Mouse (Mus musculus) adrenal gland, adult 2 months (tissue): ENCODE measurements around the gene Slc7a14. TPM values are rescaled to one million over a fixed set of nuclear protein-coding genes. Genes with fewer than 3 reads are reported as not detected.
"Not testable (repeated sequence)": the region's sequence is repeated elsewhere in the genome, so short reads cannot be mapped to it uniquely, and the experiment has no call there.

Experiments
- DNase-seq: peaks from one replicate; pipeline ENCODE4 v3.0.0; 2021
- long read RNA-seq: library from polyadenylated mRNA; stranded (forward); transcript quantifications from one replicate; pipeline ENCODE4 v2.0.0, GENCODE M21; 2021
- polyA plus RNA-seq: library from polyadenylated mRNA; depleted of rRNA; stranded (reverse); fragments of >200 nt; gene quantifications from 2 replicates; pipeline ENCODE4 v1.2.3, GENCODE M21; 2012; rRNA removed
- total RNA-seq, 2 experiments: library from RNA; stranded (reverse); gene quantifications; 2 replicates each; pipeline ENCODE4 v1.2.3; 2021

Slc7a14 gene
- total RNA-seq (1 to 10 TPM; 3.3 to 6.9 TPM), polyA plus RNA-seq (0.71 and 1.1 TPM in 2 replicates)
- long read RNA-seq, partial matches to known transcripts = 0 of 1 reads
- long read RNA-seq, other reads (novel, unspliced or antisense) = 1 of 1 reads

GRCm38 (mm10) chr3:31309934-31310787, at the start of gene Slc7a14:
Gene Slc7a14, minus strand, starts transcription at chr3:31310378.
- DNase-seq = peak; percentile 18

GRCm38 (mm10) chr3:31346540-31346939, 36.4 kb upstream of the Slc7a14 start:
- no peak for DNase-seq

GRCm38 (mm10) chr3:31345766-31346165, 35.6 kb upstream of the Slc7a14 start:
- DNase-seq = no peak

- peak; percentile 11 for DNase-seq
Measured at GRCm38 (mm10) chr3:31339236-31339635, 29.1 kb upstream of the Slc7a14 start.

- no peak for DNase-seq
Measured at GRCm38 (mm10) chr3:31328237-31328836, 18.2 kb upstream of the Slc7a14 start.

GRCm38 (mm10) chr3:31327791-31328190, 17.6 kb upstream of the Slc7a14 start:
- no peak for DNase-seq

GRCm38 (mm10) chr3:31324231-31324654, 14.1 kb upstream of the Slc7a14 start:
- DNase-seq = no peak

- no peak for DNase-seq
Measured at GRCm38 (mm10) chr3:31309371-31309933, 726 bp downstream of the Slc7a14 start.

GRCm38 (mm10) chr3:31308906-31309305, 1.3 kb downstream of the Slc7a14 start:
- DNase-seq = peak; percentile 15

- no peak for DNase-seq
Measured at GRCm38 (mm10) chr3:31307936-31308335, 2.2 kb downstream of the Slc7a14 start.

- no peak for DNase-seq
Measured at GRCm38 (mm10) chr3:31291673-31292602, 18.2 kb downstream of the Slc7a14 start.

- no peak for DNase-seq
Measured at GRCm38 (mm10) chr3:31287421-31287948, 22.7 kb downstream of the Slc7a14 start.

- no peak for DNase-seq
Measured at GRCm38 (mm10) chr3:31281116-31281515, 29.1 kb downstream of the Slc7a14 start.

- DNase-seq = no peak
Measured at GRCm38 (mm10) chr3:31274875-31275274, 35.3 kb downstream of the Slc7a14 start.

- not testable (repeated sequence) for DNase-seq
Measured at GRCm38 (mm10) chr3:31273247-31273646, 36.9 kb downstream of the Slc7a14 start.

GRCm38 (mm10) chr3:31272635-31273034, 37.5 kb downstream of the Slc7a14 start:
- no peak for DNase-seq

GRCm38 (mm10) chr3:31269551-31270317, 40.4 kb downstream of the Slc7a14 start:
- no peak for DNase-seq

- no peak for DNase-seq
Measured at GRCm38 (mm10) chr3:31267921-31268320, 42.3 kb downstream of the Slc7a14 start.

- DNase-seq = no peak
Measured at GRCm38 (mm10) chr3:31266941-31267340, 43.2 kb downstream of the Slc7a14 start.

- DNase-seq = no peak
Measured at GRCm38 (mm10) chr3:31263535-31263934, 46.6 kb downstream of the Slc7a14 start.
